Mouse (Mus musculus) heart, embryonic 15.5 days (tissue): Measurements from ENCODE around the gene Olfr125. TPM values are rescaled to one million over a fixed set of nuclear protein-coding genes. Genes with fewer than 3 reads are reported as not detected.
A peak's percentile ranks its signal among the peaks of the same experiment; 100 is the strongest.

Experiments used
- ATAC-seq: fragments of 200-750 bp; cut with Nextera tagmentation; replicated peaks from 2 replicates; pipeline ENCODE4 v1.8.0; 2017; ENCODE audit warnings: low read depth, moderate TSS enrichment; ENCODE audit not compliant: insufficient number of reproducible peaks, insufficient read depth, low FRiP score
- H3K27ac ChIP-seq: fragments of 300-500 bp; sonication (generic); 2 replicates; pipeline ENCODE4 v1.5.1; 2015; ENCODE audit warnings: mild to moderate bottlenecking, inconsistent platforms
- H3K27me3 ChIP-seq: fragments of 300-500 bp; sonication (generic); 2 replicates; pipeline ENCODE4 v1.6.1; 2015; ENCODE audit warnings: inconsistent platforms
- H3K36me3 ChIP-seq: fragments of 300-500 bp; sonication (generic); 2 replicates; pipeline ENCODE4 v1.6.1; 2015; ENCODE audit warnings: mild to moderate bottlenecking, inconsistent platforms
- H3K4me1 ChIP-seq: fragments of 300-500 bp; sonication (generic); replicated peaks from 2 replicates; pipeline ENCODE4 v1.6.1; 2015; ENCODE audit warnings: inconsistent platforms
- H3K4me2 ChIP-seq: fragments of 300-500 bp; sonication (generic); 2 replicates; pipeline ENCODE4 v1.6.1; 2015; ENCODE audit warnings: inconsistent platforms, mild to moderate bottlenecking, moderate library complexity
- H3K4me3 ChIP-seq: fragments of 300-500 bp; sonication (generic); 2 replicates; pipeline ENCODE4 v1.5.1; 2015; ENCODE audit warnings: mild to moderate bottlenecking, inconsistent platforms
- H3K9ac ChIP-seq: fragments of 300-500 bp; sonication (generic); 2 replicates; pipeline ENCODE4 v1.6.1; 2015; ENCODE audit warnings: mild to moderate bottlenecking, inconsistent platforms
- H3K9me3 ChIP-seq: fragments of 300-500 bp; sonication (generic); replicated peaks from 2 replicates; pipeline ENCODE4 v1.6.1; 2016; ENCODE audit warnings: inconsistent platforms
- WGBS: fragments of 180-500 bp; shearing (Covaris S2); methylation state at CpG from one replicate; pipeline ENCODE4 v1.1.7; 2015; ENCODE audit warnings: mixed read lengths; 5-methylcytosine and 5-hydroxymethylcytosine counted together
- polyA plus RNA-seq: library from polyadenylated mRNA; unstranded; fragments of >200 nt; fragmentation: Nextera tagmentation; extraction: Ambion mirVana; gene quantifications from 2 replicates; pipeline ENCODE4 v1.2.1, GENCODE M21; 2015

Olfr125 gene
- polyA plus RNA-seq, result not detected in 2 replicates

- no peak within 1 kb of the TSS for H3K9ac ChIP-seq
Measured at GRCm38 (mm10) chr17:37832649-37833048, at the start of gene Olfr125. Olfr125 (plus strand) TSS chr17:37832949.

GRCm38 (mm10) chr17:37793229-37793628 lies 39.5 kb upstream of the Olfr125 start, which contains the start of gene Olfr123:
Olfr123 (plus strand) TSS chr17:37793529.
- Histone ChIP-seq H3K4me2 (no peak within 1 kb of the TSS), H3K9ac (no peak within 1 kb of the TSS), H3K27me3 (no peaks in the 10 kb centered on the region), H3K27ac (no peak within 1 kb of the TSS), H3K36me3 (no peaks in the 10 kb centered on the region), H3K4me3 (no peak within 1 kb of the TSS), H3K4me1 (no peaks in the 10 kb centered on the region), H3K9me3 (no peaks in the 10 kb centered on the region)
- ATAC-seq, result no peak
- whole genome bisulfite sequencing, result 87% methylated on average over 2 of the region's 2 CpGs

More at GRCm38 (mm10) chr17:37832649-37833048, at the start of gene Olfr125:
- H3K9me3 ChIP-seq, result no peaks in the 10 kb centered on the region
- H3K4me3 ChIP-seq, result no peak within 1 kb of the TSS
- no peaks in the 10 kb centered on the region for H3K4me1 ChIP-seq
- H3K36me3 ChIP-seq, result no peaks in the 10 kb centered on the region
- no peaks in the 10 kb centered on the region for H3K27me3 ChIP-seq
- no peak within 1 kb of the TSS for H3K27ac ChIP-seq
- ATAC-seq, result no peak
- H3K4me2 ChIP-seq, result no peak within 1 kb of the TSS

GRCm38 (mm10) chr17:37799588-37799987 lies 33.2 kb upstream of the Olfr125 start, which contains the start of gene Olfr124:
Olfr124 (plus strand) TSS chr17:37799888.
- H3K9me3 ChIP-seq, result no peaks in the 10 kb centered on the region
- H3K4me1 ChIP-seq, result no peaks in the 10 kb centered on the region
- H3K4me3 ChIP-seq, result no peak within 1 kb of the TSS
- H3K36me3 ChIP-seq, result no peaks in the 10 kb centered on the region
- no peak within 1 kb of the TSS for H3K9ac ChIP-seq
- no peaks in the 10 kb centered on the region for H3K27me3 ChIP-seq
- H3K4me2 ChIP-seq, result no peak within 1 kb of the TSS
- no peak for ATAC-seq
- no peak within 1 kb of the TSS for H3K27ac ChIP-seq
- 73% methylated on average over 3 of the region's 3 CpGs for WGBS

- H3K4me1 ChIP-seq, result no peaks in the 10 kb centered on the region
- H3K27ac ChIP-seq, result no peak within 1 kb of the TSS
- no peak within 1 kb of the TSS for H3K9ac ChIP-seq
- no peaks in the 10 kb centered on the region for H3K27me3 ChIP-seq
- no peaks in the 10 kb centered on the region for H3K9me3 ChIP-seq
- no peaks in the 10 kb centered on the region for H3K36me3 ChIP-seq
- ATAC-seq, result no peak
- H3K4me3 ChIP-seq, result no peak within 1 kb of the TSS
- H3K4me2 ChIP-seq, result no peak within 1 kb of the TSS
Measured at GRCm38 (mm10) chr17:37847183-37847582, 14.4 kb downstream of the Olfr125 start, which contains the start of gene Olfr126. Olfr126 (plus strand) TSS chr17:37847483.

GRCm38 (mm10) chr17:37863901-37864300 lies 31.2 kb downstream of the Olfr125 start:
- Histone ChIP-seq H3K27me3 (no peaks in the 10 kb centered on the region), H3K4me3 (no peak overlapping the region), H3K27ac (no peak overlapping the region), H3K4me2 (no peak overlapping the region), H3K9ac (no peak overlapping the region), H3K36me3 (no peaks in the 10 kb centered on the region), H3K4me1 (no peaks in the 10 kb centered on the region), H3K9me3 (no peaks in the 10 kb centered on the region)
- 60% methylated on average over 2 of the region's 2 CpGs for WGBS
- no peak for ATAC-seq

GRCm38 (mm10) chr17:37869676-37870205 lies 37.0 kb downstream of the Olfr125 start:
- Histone ChIP-seq H3K4me3 (no peak overlapping the region), H3K4me2 (peak overlapping the region; percentile 32; the same call in 1 of the 2 replicates), H3K27ac (no peak overlapping the region), H3K4me1 (no peaks in the 10 kb centered on the region), H3K9ac (no peak overlapping the region), H3K27me3 (no peaks in the 10 kb centered on the region), H3K36me3 (no peaks in the 10 kb centered on the region), H3K9me3 (no peaks in the 10 kb centered on the region)
- ATAC-seq, result no peak
- WGBS, result 20% methylated on average over 8 of the region's 8 CpGs

GRCm38 (mm10) chr17:37873830-37874229 lies 41.1 kb downstream of the Olfr125 start:
- H3K27me3 ChIP-seq, result no peaks in the 10 kb centered on the region
- WGBS, result 71% methylated on average over 3 of the region's 3 CpGs
- H3K9me3 ChIP-seq, result no peaks in the 10 kb centered on the region
- no peak overlapping the region for H3K27ac ChIP-seq
- H3K9ac ChIP-seq, result no peak overlapping the region
- no peaks in the 10 kb centered on the region for H3K4me1 ChIP-seq
- no peak for ATAC-seq
- H3K4me3 ChIP-seq, result no peak overlapping the region
- H3K36me3 ChIP-seq, result no peaks in the 10 kb centered on the region
- no peak overlapping the region for H3K4me2 ChIP-seq

Other genes starting within 250 kb of the Olfr125 start
- not detected in 2 replicates for gene Olfr114, start 240.2 kb upstream of the Olfr125 start, polyA plus RNA-seq
- gene Olfr115, start 205.8 kb upstream of the Olfr125 start, polyA plus RNA-seq, result not detected in 2 replicates
- not detected in 2 replicates for gene Olfr116, start 205.8 kb upstream of the Olfr125 start, polyA plus RNA-seq
- not detected in 2 replicates for gene Olfr117, start 169.2 kb upstream of the Olfr125 start, polyA plus RNA-seq
- gene Olfr118, start 166.0 kb upstream of the Olfr125 start, polyA plus RNA-seq, result not detected in 2 replicates
- gene Olfr119, start 136.4 kb upstream of the Olfr125 start, polyA plus RNA-seq, result not detected in 2 replicates
- gene Olfr120, start 111.1 kb upstream of the Olfr125 start, polyA plus RNA-seq, result not detected in 2 replicates
- not detected in 2 replicates for gene Olfr121, start 84.1 kb upstream of the Olfr125 start, polyA plus RNA-seq
- not detected in 2 replicates for gene Olfr122, start 64.3 kb upstream of the Olfr125 start, polyA plus RNA-seq
- gene Olfr123, start 39.4 kb upstream of the Olfr125 start, polyA plus RNA-seq, result not detected in 2 replicates
- gene Olfr124, start 33.1 kb upstream of the Olfr125 start, polyA plus RNA-seq, result not detected in 2 replicates
- not detected in 2 replicates for gene Olfr126, start 14.5 kb downstream of the Olfr125 start, polyA plus RNA-seq
- gene Olfr127, start 67.5 kb downstream of the Olfr125 start, polyA plus RNA-seq, result not detected in 2 replicates
- gene Olfr128, start 87.6 kb downstream of the Olfr125 start, polyA plus RNA-seq, result not detected in 2 replicates
- gene Olfr761, start 120.1 kb downstream of the Olfr125 start, polyA plus RNA-seq, result not detected in 2 replicates
- not detected in 2 replicates for gene Olfr129, start 227.1 kb downstream of the Olfr125 start, polyA plus RNA-seq
- not detected in 2 replicates for gene Olfr130, start 231.0 kb downstream of the Olfr125 start, polyA plus RNA-seq